Mouse (Mus musculus) right cerebral cortex, postnatal 14 days (tissue): ENCODE measurements around the gene Shisal2b.

Experiments
- DNase-seq: peaks from one replicate; pipeline ENCODE4 v3.0.0; 2022

Gene Shisal2b

DNA sequence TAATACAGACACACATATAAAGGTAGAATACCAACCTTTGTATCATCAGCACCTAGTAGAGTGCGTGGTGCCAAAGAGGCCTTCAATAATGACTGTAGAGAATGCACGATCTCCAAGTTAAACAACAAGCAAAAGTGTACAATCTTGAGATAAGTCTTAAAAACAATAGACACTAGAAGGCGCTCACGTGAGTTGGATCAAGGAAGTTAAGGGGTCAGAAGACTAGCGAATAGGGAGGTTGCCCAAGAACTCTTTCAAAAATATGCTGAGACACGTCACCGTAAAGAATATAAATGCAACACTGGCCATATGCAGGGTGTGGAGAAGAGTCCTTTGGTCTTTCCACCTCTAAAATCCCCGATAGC is 47.4 kb downstream of the Shisal2b start:
- no peak for DNase-seq

DNA sequence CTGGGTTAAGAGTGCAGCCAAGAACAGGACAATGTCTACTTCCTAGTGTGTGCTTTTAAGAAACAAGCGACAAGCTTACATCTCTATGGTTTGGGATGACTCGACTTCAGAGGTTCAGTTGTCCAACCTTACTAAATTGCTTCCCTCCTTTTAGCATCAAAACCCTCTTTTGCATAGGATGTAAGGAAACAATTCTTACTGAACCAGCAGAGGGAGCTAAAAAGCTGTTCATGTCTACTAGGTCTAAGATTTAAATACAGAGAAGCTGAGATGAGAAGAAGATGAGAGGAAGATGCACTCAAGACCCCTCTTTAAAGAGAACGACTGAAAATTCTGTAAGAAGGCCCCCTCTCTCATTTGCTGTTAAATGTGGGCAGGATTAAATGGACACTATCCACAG is 58.0 kb downstream of the Shisal2b start:
- DNase-seq: no peak

DNA sequence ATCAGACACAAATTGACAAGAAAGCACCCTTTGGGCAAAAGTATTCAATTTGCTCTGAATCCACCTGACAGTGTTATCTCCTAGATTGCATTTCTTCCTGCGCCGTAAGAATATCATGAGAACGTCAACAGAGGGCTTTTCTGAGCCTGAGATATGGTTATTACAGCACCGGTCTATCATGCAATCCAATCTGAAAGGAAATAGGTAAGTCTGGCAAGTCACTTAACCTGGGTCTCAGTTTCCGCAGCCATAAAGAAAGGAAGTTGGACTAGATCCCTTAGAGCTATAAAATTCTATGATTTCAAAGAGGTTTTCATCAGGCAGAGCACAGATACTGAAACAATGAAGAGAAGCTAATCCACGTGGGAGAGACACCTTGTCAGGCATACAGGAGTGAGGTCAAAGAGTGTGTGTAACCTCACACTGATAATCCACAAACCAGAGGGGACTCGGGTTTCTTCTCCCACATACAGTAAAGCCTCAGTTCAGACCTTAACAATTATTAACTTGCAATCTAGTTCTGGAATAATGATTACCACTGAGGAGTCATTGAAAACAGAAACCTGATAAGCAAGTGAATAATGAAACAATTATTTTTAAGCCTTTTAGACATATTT is 64.0 kb downstream of the Shisal2b start:
- no peak for DNase-seq

DNA sequence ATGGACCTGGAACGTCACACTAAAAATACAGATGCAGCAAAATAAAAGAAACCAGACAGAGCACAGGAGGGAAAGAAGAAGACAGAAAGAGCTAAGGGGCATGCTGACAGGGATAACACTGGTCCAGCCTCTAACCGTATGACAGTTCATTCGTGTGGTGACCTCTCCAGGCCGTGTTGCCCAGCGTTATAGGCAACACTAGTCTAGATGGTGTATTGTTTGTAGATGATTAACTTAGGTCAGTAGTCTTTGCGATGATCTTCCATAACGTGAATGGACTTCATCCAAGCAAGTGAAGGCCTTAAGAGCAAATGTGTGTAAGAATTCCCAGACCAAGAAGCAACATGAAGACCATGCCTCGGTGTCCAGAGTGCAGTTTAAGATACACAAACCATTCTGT is 64.6 kb downstream of the Shisal2b start:
- no peak for DNase-seq
